Mouse (Mus musculus) embryonic facial prominence, embryonic 11.5 days (tissue): ENCODE data around the gene Klhl5. TPM values are rescaled to one million over a fixed set of nuclear protein-coding genes. Genes with fewer than 3 reads are reported as not detected.

Experiments used
- ATAC-seq: fragments of 200-750 bp; cut with Nextera tagmentation; replicated peaks from 2 replicates; pipeline ENCODE4 v1.8.0; 2017; ENCODE audit warnings: low read depth; ENCODE audit not compliant: insufficient number of reproducible peaks, low FRiP score, low TSS enrichment
- DNase-seq: peaks from one replicate; pipeline ENCODE4 v3.0.0-alpha.2; 2015; ENCODE audit warnings: low spot score
- H3K27ac ChIP-seq: fragments of 300-500 bp; sonication (generic); replicated peaks from 2 replicates; pipeline ENCODE4 v1.5.1; 2014; ENCODE audit warnings: mild to moderate bottlenecking, low read depth, low read length, control low read depth
- H3K27me3 ChIP-seq: fragments of 300-500 bp; sonication (generic); 2 replicates; pipeline ENCODE4 v1.6.1; 2014; ENCODE audit warnings: mild to moderate bottlenecking, low read length, moderate library complexity, mixed read lengths; ENCODE audit not compliant: control insufficient read depth, insufficient read depth
- H3K36me3 ChIP-seq: fragments of 300-500 bp; sonication (generic); replicated peaks from 2 replicates; pipeline ENCODE4 v1.6.1; 2014; ENCODE audit warnings: low read depth, mild to moderate bottlenecking, low read length, moderate library complexity, mixed read lengths; ENCODE audit not compliant: control insufficient read depth, insufficient read depth
- H3K4me1 ChIP-seq: fragments of 300-500 bp; sonication (generic); 2 replicates; pipeline ENCODE4 v1.6.1; 2014; ENCODE audit warnings: low read length, mixed read lengths; ENCODE audit not compliant: control insufficient read depth, insufficient read depth
- H3K4me2 ChIP-seq: fragments of 300-500 bp; sonication (generic); 2 replicates; pipeline ENCODE4 v1.6.1; 2014; ENCODE audit warnings: low read depth, mild to moderate bottlenecking, control low read depth, low read length, moderate library complexity
- H3K4me3 ChIP-seq: fragments of 300-500 bp; sonication (generic); 2 replicates; pipeline ENCODE4 v1.5.1; 2014; ENCODE audit warnings: low read depth, low read length, control low read depth
- H3K9ac ChIP-seq: fragments of 300-500 bp; sonication (generic); replicated peaks from 2 replicates; pipeline ENCODE4 v1.6.1; 2014; ENCODE audit warnings: mild to moderate bottlenecking, control low read depth, low read length
- H3K9me3 ChIP-seq: fragments of 300-500 bp; sonication (generic); replicated peaks from 2 replicates; pipeline ENCODE4 v1.6.1; 2016; ENCODE audit warnings: mild to moderate bottlenecking, low read length, inconsistent platforms, mixed read lengths; ENCODE audit not compliant: control insufficient read depth
- WGBS: fragments of 180-500 bp; shearing (Covaris S2); extraction: QIAGEN DNeasy Blood & Tissue Kit; methylation state at CpG from one replicate; pipeline ENCODE4 v1.1.7; 2014; 5-methylcytosine and 5-hydroxymethylcytosine counted together
- polyA plus RNA-seq: library from polyadenylated mRNA; unstranded; fragments of >200 nt; fragmentation: Nextera tagmentation; extraction: Ambion mirVana; gene quantifications from 2 replicates; pipeline ENCODE4 v1.2.1, GENCODE M21; 2014

Klhl5 gene
- polyA plus RNA-seq, 1 experiment from 2014 or later = 13.5 TPM

- Histone ChIP-seq H3K9ac (no peak overlapping the region), H3K27me3 (no peaks in the 10 kb centered on the region), H3K36me3 (no peaks in the 10 kb centered on the region), H3K9me3 (no peaks in the 10 kb centered on the region), H3K4me3 (no peak overlapping the region), H3K4me2 (no peak overlapping the region), H3K4me1 (no peaks in the 10 kb centered on the region), H3K27ac (no peak overlapping the region)
- 93% methylated on average over 2 of the region's 2 CpGs for WGBS
- ATAC-seq (no peak), DNase-seq (no peak)
Observed at GRCm38 (mm10) chr5:65116789-65117188, 9.4 kb downstream of the Klhl5 start.

- H3K36me3 ChIP-seq = no peaks in the 10 kb centered on the region
- H3K27me3 ChIP-seq = no peaks in the 10 kb centered on the region
- no peak overlapping the region for H3K4me2 ChIP-seq
- no peaks in the 10 kb centered on the region for H3K4me1 ChIP-seq
- H3K27ac ChIP-seq = no peak overlapping the region
- WGBS = 95% methylated on average over 1 of the region's 1 CpGs
- DNase-seq (no peak), ATAC-seq (no peak)
- no peak overlapping the region for H3K9ac ChIP-seq
- no peaks in the 10 kb centered on the region for H3K9me3 ChIP-seq
- H3K4me3 ChIP-seq = no peak overlapping the region
Observed at GRCm38 (mm10) chr5:65119495-65119894, 12.2 kb downstream of the Klhl5 start.

DNA sequence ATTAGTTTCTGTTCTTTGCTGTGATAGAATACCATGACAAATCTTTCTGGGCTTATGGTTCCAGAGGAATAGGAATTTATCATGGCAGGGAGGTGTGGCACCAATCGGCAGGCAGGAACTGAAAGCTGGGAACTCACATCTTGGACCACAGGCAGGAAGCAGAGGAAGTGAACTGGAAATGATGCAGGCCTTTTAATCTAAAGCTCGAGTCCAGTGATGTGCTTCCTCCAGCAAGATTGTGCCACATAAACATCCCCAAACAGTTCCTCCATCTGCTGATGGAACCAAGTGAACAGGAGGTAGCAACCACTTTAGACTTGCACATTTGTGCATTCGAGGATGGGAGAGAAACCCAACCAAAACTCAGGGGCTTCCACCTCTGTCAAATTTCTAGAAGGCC lies 12.6 kb downstream of the Klhl5 start:
- Histone ChIP-seq H3K4me1 (no peaks in the 10 kb centered on the region), H3K9ac (no peak overlapping the region)
- WGBS = 69% methylated on average over 3 of the region's 3 CpGs

GRCm38 (mm10) chr5:65122616-65123015 lies 15.3 kb downstream of the Klhl5 start:
- DNase-seq (no peak), ATAC-seq (no peak)
- H3K27ac ChIP-seq = no peak overlapping the region
- no peak overlapping the region for H3K4me2 ChIP-seq
- WGBS = 92% methylated on average over 3 of the region's 3 CpGs
- no peaks in the 10 kb centered on the region for H3K36me3 ChIP-seq
- H3K9me3 ChIP-seq = no peaks in the 10 kb centered on the region
- no peaks in the 10 kb centered on the region for H3K27me3 ChIP-seq
- no peaks in the 10 kb centered on the region for H3K4me1 ChIP-seq
- no peak overlapping the region for H3K4me3 ChIP-seq
- H3K9ac ChIP-seq = no peak overlapping the region

More for the DNA sequence above, 12.6 kb downstream of the Klhl5 start:
- no peak for DNase-seq
- no peaks in the 10 kb centered on the region for H3K9me3 ChIP-seq
- no peak overlapping the region for H3K4me3 ChIP-seq
- no peaks in the 10 kb centered on the region for H3K36me3 ChIP-seq
- no peaks in the 10 kb centered on the region for H3K27me3 ChIP-seq
- H3K4me2 ChIP-seq = no peak overlapping the region
- H3K27ac ChIP-seq = no peak overlapping the region
- no peak for ATAC-seq

DNA sequence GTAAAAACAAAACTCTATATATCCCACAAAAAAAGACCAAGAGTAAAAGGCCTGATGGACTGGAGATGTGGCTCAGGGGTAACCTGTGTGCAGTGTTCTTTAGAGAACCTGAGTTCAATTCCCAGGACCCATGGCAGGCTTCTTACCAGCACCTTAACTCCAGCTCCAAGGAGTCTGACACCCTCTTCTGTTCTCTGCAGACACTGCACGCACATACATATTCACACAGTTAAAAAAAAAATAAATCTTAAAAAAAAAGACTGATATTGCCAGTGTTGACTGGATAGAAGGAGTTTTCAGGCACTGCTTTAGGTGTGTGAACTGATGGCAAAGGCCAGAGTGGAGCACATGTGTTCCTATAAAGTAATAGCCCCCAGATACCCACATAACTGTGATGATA lies 18.8 kb downstream of the Klhl5 start:
- no peak overlapping the region for H3K27ac ChIP-seq
- no peaks in the 10 kb centered on the region for H3K9me3 ChIP-seq
- no peak overlapping the region for H3K4me2 ChIP-seq
- no peak overlapping the region for H3K9ac ChIP-seq
- H3K4me3 ChIP-seq = no peak overlapping the region
- no peaks in the 10 kb centered on the region for H3K36me3 ChIP-seq
- ATAC-seq = no peak
- no peaks in the 10 kb centered on the region for H3K27me3 ChIP-seq
- 80% methylated on average over 1 of the region's 1 CpGs for WGBS
- no peak for DNase-seq
- H3K4me1 ChIP-seq = no peaks in the 10 kb centered on the region

DNA sequence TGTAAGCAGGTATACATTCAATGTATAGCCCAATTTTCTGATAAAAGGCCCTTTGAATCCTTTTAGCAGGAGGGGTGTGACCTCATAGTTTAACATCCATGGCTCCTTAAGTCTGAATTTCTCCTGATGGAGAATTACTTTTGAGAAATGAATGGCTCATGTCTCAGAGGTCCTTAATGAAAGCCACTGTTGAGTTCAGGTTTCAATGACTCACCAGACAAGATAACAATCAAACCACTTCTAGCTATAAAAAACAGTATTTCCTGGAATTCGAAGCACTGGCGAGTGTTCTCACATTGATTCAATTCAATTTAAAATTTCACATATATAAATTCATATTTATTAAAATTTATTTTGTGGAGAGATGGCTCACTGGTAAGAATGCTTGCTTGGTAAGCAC lies 21.1 kb downstream of the Klhl5 start:
- no peak overlapping the region for H3K9ac ChIP-seq
- no peaks in the 10 kb centered on the region for H3K9me3 ChIP-seq
- WGBS = 76% methylated on average over 2 of the region's 2 CpGs
- ATAC-seq = no peak
- H3K4me2 ChIP-seq = no peak overlapping the region
- no peak for DNase-seq
- H3K36me3 ChIP-seq = no peaks in the 10 kb centered on the region
- no peaks in the 10 kb centered on the region for H3K27me3 ChIP-seq
- no peak overlapping the region for H3K27ac ChIP-seq
- no peaks in the 10 kb centered on the region for H3K4me1 ChIP-seq
- H3K4me3 ChIP-seq = no peak overlapping the region

DNA sequence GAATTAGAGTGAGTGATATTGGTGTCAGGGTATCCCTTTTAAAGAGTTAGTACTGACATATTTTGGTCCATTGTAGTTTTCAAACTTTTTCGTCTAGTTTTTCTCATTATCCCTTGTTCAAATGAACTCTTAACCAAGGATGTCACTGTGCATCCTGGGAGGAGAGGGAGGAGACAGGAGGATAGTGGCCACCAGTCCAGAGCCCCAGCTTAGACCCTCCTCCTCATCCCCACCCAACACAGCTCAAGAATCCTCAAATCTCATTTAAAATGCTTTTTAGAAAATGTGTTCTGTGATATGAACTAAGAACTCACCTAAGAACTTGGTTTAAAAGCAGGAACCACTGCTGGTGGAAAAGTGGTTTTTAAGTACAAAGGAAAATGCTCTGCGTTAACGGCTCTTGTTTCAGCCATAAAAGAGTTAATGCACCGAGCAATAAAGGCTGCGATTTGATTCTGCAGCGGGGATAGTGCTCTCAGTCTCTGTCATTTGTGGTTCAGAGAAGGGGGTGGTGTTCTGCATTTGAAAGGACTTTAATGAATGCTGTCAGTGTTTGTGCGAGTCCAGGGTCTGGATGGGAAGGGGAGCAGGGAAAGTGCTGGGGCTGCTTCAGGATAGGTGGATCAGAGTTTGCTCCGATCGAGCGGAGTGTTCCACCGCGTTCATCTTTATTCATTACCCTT lies 23.3 kb downstream of the Klhl5 start:
- 4% methylated on average over 12 of the region's 12 CpGs for WGBS

GRCm38 (mm10) chr5:65131211-65131879 lies 24.0 kb downstream of the Klhl5 start:
- WGBS = 13% methylated on average over 20 of the region's 20 CpGs
- peak overlapping the region; percentile 38 for H3K4me2 ChIP-seq
- ATAC-seq = peak; percentile 29; the same call in 1 of the 2 replicates
- DNase-seq = peak; percentile 62
- H3K27me3 ChIP-seq = no peaks in the 10 kb centered on the region
- peak overlapping the region; percentile 53 for H3K9ac ChIP-seq
- H3K4me1 ChIP-seq = no peaks in the 10 kb centered on the region
- H3K36me3 ChIP-seq = no peaks in the 10 kb centered on the region
- H3K27ac ChIP-seq = no peak overlapping the region
- H3K4me3 ChIP-seq = peak overlapping the region; percentile 36
- no peaks in the 10 kb centered on the region for H3K9me3 ChIP-seq

More for the DNA sequence above, 23.3 kb downstream of the Klhl5 start:
- H3K27me3 ChIP-seq = no peaks in the 10 kb centered on the region
- H3K4me2 ChIP-seq = peak overlapping the region; percentile 38
- DNase-seq (peak; percentile 70), ATAC-seq (peak; percentile 79)
- H3K36me3 ChIP-seq = no peaks in the 10 kb centered on the region
- 0 out of 2 replicates have a peak overlapping the region, but pooled peaks have one; percentile 32 for H3K27ac ChIP-seq
- H3K4me1 ChIP-seq = no peaks in the 10 kb centered on the region
- peak overlapping the region; percentile 36 for H3K4me3 ChIP-seq
- H3K9me3 ChIP-seq = no peaks in the 10 kb centered on the region
- H3K9ac ChIP-seq = peak overlapping the region; percentile 53
